Mouse (Mus musculus) liver, embryonic 12.5 days (tissue): ENCODE data around the gene Rps15. TPM values are rescaled to one million over a fixed set of nuclear protein-coding genes. Genes with fewer than 3 reads are reported as not detected.
A peak's percentile ranks its signal among the peaks of the same experiment; 100 is the strongest.

Experiments used
- ATAC-seq: fragments of 200-750 bp; cut with Nextera tagmentation; 2 replicates; pipeline ENCODE4 v1.8.0; 2017; ENCODE audit warnings: moderate number of reproducible peaks, mild to moderate bottlenecking, moderate library complexity
- H3K27ac ChIP-seq: fragments of 300-500 bp; sonication (generic); 2 replicates; pipeline ENCODE4 v1.5.1; 2016; ENCODE audit warnings: mild to moderate bottlenecking
- H3K27me3 ChIP-seq: fragments of 300-500 bp; sonication (generic); replicated peaks from 2 replicates; pipeline ENCODE4 v1.6.1; 2016; ENCODE audit warnings: mild to moderate bottlenecking, moderate library complexity
- H3K36me3 ChIP-seq: fragments of 300-500 bp; sonication (generic); 2 replicates; pipeline ENCODE4 v1.6.1; 2016; ENCODE audit warnings: mild to moderate bottlenecking, moderate library complexity
- H3K4me1 ChIP-seq: fragments of 300-500 bp; sonication (generic); 2 replicates; pipeline ENCODE4 v1.6.1; 2016
- H3K4me2 ChIP-seq: fragments of 300-500 bp; sonication (generic); 2 replicates; pipeline ENCODE4 v1.6.1; 2016; ENCODE audit warnings: mild to moderate bottlenecking, moderate library complexity
- H3K4me3 ChIP-seq: fragments of 300-500 bp; sonication (generic); 2 replicates; pipeline ENCODE4 v1.5.1; 2016; ENCODE audit warnings: mild to moderate bottlenecking, moderate library complexity
- H3K9ac ChIP-seq: fragments of 300-500 bp; sonication (generic); 2 replicates; pipeline ENCODE4 v1.6.1; 2016; ENCODE audit warnings: mild to moderate bottlenecking, moderate library complexity
- H3K9me3 ChIP-seq: fragments of 300-500 bp; sonication (generic); replicated peaks from 2 replicates; pipeline ENCODE4 v1.6.1; 2016; ENCODE audit warnings: mild to moderate bottlenecking, moderate library complexity
- WGBS: fragments of 180-500 bp; shearing (Covaris S2); methylation state at CpG from one replicate; pipeline ENCODE4 v1.1.7; 2016; ENCODE audit not compliant: insufficient replicate concordance; 5-methylcytosine and 5-hydroxymethylcytosine counted together
- polyA plus RNA-seq: library from polyadenylated mRNA; unstranded; fragments of >200 nt; fragmentation: Nextera tagmentation; extraction: Ambion mirVana; gene quantifications from 2 replicates; pipeline ENCODE4 v1.2.1, GENCODE M21; 2016

Gene Rps15
- polyA plus RNA-seq, 1 experiment from 2014 or later, result 920 TPM

GRCm38 (mm10) chr10:80312586-80313504, 20.6 kb downstream of the Rps15 start:
- H3K9ac ChIP-seq, result no peak overlapping the region
- no peaks in the 10 kb centered on the region for H3K9me3 ChIP-seq
- H3K4me2 ChIP-seq, result no peak overlapping the region
- peaks cover 34% of the 10 kb centered on the region for H3K4me1 ChIP-seq
- H3K4me3 ChIP-seq, result no peak overlapping the region
- peaks cover 6% of the 10 kb centered on the region for H3K36me3 ChIP-seq
- H3K27me3 ChIP-seq, result peaks cover 100% of the 10 kb centered on the region
- 51% methylated on average over 54 of the region's 54 CpGs for WGBS
- ATAC-seq, result no peak
- H3K27ac ChIP-seq, result no peak overlapping the region

- H3K4me2 ChIP-seq, result no peak overlapping the region
- H3K36me3 ChIP-seq, result peaks cover 15% of the 10 kb centered on the region
- no peak overlapping the region for H3K9ac ChIP-seq
- peaks cover 43% of the 10 kb centered on the region for H3K4me1 ChIP-seq
- H3K27me3 ChIP-seq, result peaks cover 91% of the 10 kb centered on the region
- 17% methylated on average over 20 of the region's 20 CpGs for WGBS
- H3K4me3 ChIP-seq, result no peak overlapping the region
- no peaks in the 10 kb centered on the region for H3K9me3 ChIP-seq
- no peak overlapping the region for H3K27ac ChIP-seq
- no peak for ATAC-seq
These were observed 21.5 kb downstream of the Rps15 start for GRCm38 (mm10) chr10:80313627-80314201.

GRCm38 (mm10) chr10:80314494-80315001, 22.3 kb downstream of the Rps15 start:
- peaks cover 83% of the 10 kb centered on the region for H3K27me3 ChIP-seq
- 35% methylated on average over 16 of the region's 16 CpGs for WGBS
- H3K27ac ChIP-seq, result no peak overlapping the region
- ATAC-seq, result no peak
- peaks cover 51% of the 10 kb centered on the region for H3K4me1 ChIP-seq
- H3K9ac ChIP-seq, result no peak overlapping the region
- no peak overlapping the region for H3K4me3 ChIP-seq
- peaks cover 23% of the 10 kb centered on the region for H3K36me3 ChIP-seq
- H3K9me3 ChIP-seq, result no peaks in the 10 kb centered on the region
- H3K4me2 ChIP-seq, result no peak overlapping the region

- Histone ChIP-seq H3K36me3 (peaks cover 23% of the 10 kb centered on the region), H3K9me3 (no peaks in the 10 kb centered on the region), H3K9ac (no peak overlapping the region), H3K4me1 (peaks cover 55% of the 10 kb centered on the region), H3K27me3 (peaks cover 75% of the 10 kb centered on the region), H3K4me3 (no peak overlapping the region), H3K27ac (no peak overlapping the region), H3K4me2 (no peak overlapping the region)
- ATAC-seq, result no peak
- 40% methylated on average over 27 of the region's 27 CpGs for WGBS
These were observed 23.1 kb downstream of the Rps15 start for GRCm38 (mm10) chr10:80315315-80315714.

GRCm38 (mm10) chr10:80316359-80316781, 24.1 kb downstream of the Rps15 start:
- peaks cover 65% of the 10 kb centered on the region for H3K4me1 ChIP-seq
- peaks cover 23% of the 10 kb centered on the region for H3K36me3 ChIP-seq
- H3K27me3 ChIP-seq, result peaks cover 65% of the 10 kb centered on the region
- no peak for ATAC-seq
- 20% methylated on average over 11 of the region's 11 CpGs for WGBS
- H3K9me3 ChIP-seq, result no peaks in the 10 kb centered on the region
- H3K9ac ChIP-seq, result peak overlapping the region; percentile 19
- no peak overlapping the region for H3K4me3 ChIP-seq
- H3K4me2 ChIP-seq, result peak overlapping the region; percentile 37
- peak overlapping the region; percentile 1; the same call in 1 of the 2 replicates for H3K27ac ChIP-seq

- Histone ChIP-seq H3K36me3 (peaks cover 23% of the 10 kb centered on the region), H3K4me1 (peaks cover 72% of the 10 kb centered on the region), H3K9me3 (no peaks in the 10 kb centered on the region), H3K27me3 (peaks cover 58% of the 10 kb centered on the region), H3K4me2 (peak overlapping the region; percentile 37), H3K4me3 (no peak overlapping the region), H3K27ac (peak overlapping the region; percentile 13; the same call in 1 of the 2 replicates), H3K9ac (peak overlapping the region; percentile 19)
- 0 out of 2 replicates have a peak, but pooled peaks have one; percentile 15 for ATAC-seq
- 26% methylated on average over 10 of the region's 10 CpGs for WGBS
These were observed 24.8 kb downstream of the Rps15 start for GRCm38 (mm10) chr10:80317011-80317410.

- WGBS, result under 1% methylated on average over 34 of the region's 34 CpGs
- H3K9me3 ChIP-seq, result no peaks in the 10 kb centered on the region
- peak within 1 kb of the TSS; percentile 88 for H3K27ac ChIP-seq
- H3K9ac ChIP-seq, result peak within 1 kb of the TSS; percentile 91
- peak; percentile 60 for ATAC-seq
- H3K4me3 ChIP-seq, result peak within 1 kb of the TSS; percentile 90
- H3K27me3 ChIP-seq, result peaks cover 25% of the 10 kb centered on the region
- H3K4me2 ChIP-seq, result peak within 1 kb of the TSS; percentile 99
- peaks cover 23% of the 10 kb centered on the region for H3K36me3 ChIP-seq
- H3K4me1 ChIP-seq, result peaks cover 91% of the 10 kb centered on the region
These were observed 28.1 kb downstream of the Rps15 start, which contains the start of gene 2310011J03Rik for GRCm38 (mm10) chr10:80320340-80320760. TSS of gene 2310011J03Rik (minus strand) at chr10:80320537.

GRCm38 (mm10) chr10:80321014-80321669, 28.9 kb downstream of the Rps15 start:
- 58% methylated on average over 6 of the region's 6 CpGs for WGBS
- H3K4me1 ChIP-seq, result peaks cover 93% of the 10 kb centered on the region

GRCm38 (mm10) chr10:80321670-80322581, 29.7 kb downstream of the Rps15 start:
- 92% methylated on average over 21 of the region's 21 CpGs for WGBS
- Histone ChIP-seq H3K27ac (peak overlapping the region; percentile 88), H3K27me3 (peaks cover 9% of the 10 kb centered on the region)

More at GRCm38 (mm10) chr10:80321014-80321669, 28.9 kb downstream of the Rps15 start:
- Histone ChIP-seq H3K27ac (peak overlapping the region; percentile 88), H3K27me3 (peaks cover 17% of the 10 kb centered on the region), H3K4me2 (peak overlapping the region; percentile 99), H3K9me3 (no peaks in the 10 kb centered on the region), H3K9ac (peak overlapping the region; percentile 79), H3K4me3 (peak overlapping the region; percentile 90), H3K36me3 (peaks cover 23% of the 10 kb centered on the region)
- no peak for ATAC-seq

GRCm38 (mm10) chr10:80322811-80323211, 30.6 kb downstream of the Rps15 start:
- Histone ChIP-seq H3K4me1 (peaks cover 77% of the 10 kb centered on the region), H3K27ac (peak overlapping the region; percentile 88), H3K9me3 (no peaks in the 10 kb centered on the region), H3K27me3 (peaks cover under 1% of the 10 kb centered on the region; the same call in 1 of the 2 replicates), H3K9ac (peak overlapping the region; percentile 79), H3K4me3 (peak overlapping the region; percentile 76), H3K4me2 (peak overlapping the region; percentile 99), H3K36me3 (peaks cover 17% of the 10 kb centered on the region)
- ATAC-seq, result peak; percentile 10
- 3% methylated on average over 28 of the region's 28 CpGs for WGBS

More at GRCm38 (mm10) chr10:80321670-80322581, 29.7 kb downstream of the Rps15 start:
- ATAC-seq, result no peak
- H3K9ac ChIP-seq, result peak overlapping the region; percentile 79
- H3K36me3 ChIP-seq, result peaks cover 23% of the 10 kb centered on the region
- H3K9me3 ChIP-seq, result no peaks in the 10 kb centered on the region
- H3K4me1 ChIP-seq, result peaks cover 86% of the 10 kb centered on the region
- peak overlapping the region; percentile 76 for H3K4me3 ChIP-seq
- H3K4me2 ChIP-seq, result peak overlapping the region; percentile 99
